Mouse (Mus musculus): ENCODE measurements around the gene Dock3. TPM values are rescaled to one million over a fixed set of nuclear protein-coding genes. Genes with fewer than 3 reads are reported as not detected.
A peak's percentile ranks its signal among the peaks of the same experiment; 100 is the strongest.

Dock3 gene
- polyA plus RNA-seq, 2 experiments = 0.11 TPM; not detected in 1

GRCm38 (mm10) chr9:106934998-106935397 lies 296.7 kb downstream of the Dock3 start:
- WGBS (ENCODE audit: insufficient replicate concordance) = 50% methylated on average over 1 of the region's 1 CpGs

GRCm38 (mm10) chr9:106914878-106915277 lies 316.8 kb downstream of the Dock3 start:
- Histone ChIP-seq H3K36me3 (replicated peaks; ENCODE audit: control insufficient read depth, insufficient read depth, low read depth) (no peaks in the 10 kb centered on the region), H3K9ac (replicated peaks) (no peak overlapping the region), H3K4me3 (ENCODE audit: insufficient read depth in 1 of 2, low read depth in 2 of 2, low read length in 2 of 2) (no peak overlapping the region), H3K9me3 (ENCODE audit: control insufficient read depth, low read length) (no peaks in the 10 kb centered on the region), H3K4me2 (ENCODE audit: low read depth) (no peak overlapping the region), H3K27ac (no peak overlapping the region), H3K4me1 (replicated peaks; ENCODE audit: control insufficient read depth in 2 of 2, insufficient read depth in 2 of 2, low read length in 1 of 2) (no peaks in the 10 kb centered on the region), H3K27me3 (ENCODE audit: control insufficient read depth, insufficient read depth, low read length) (no peaks in the 10 kb centered on the region)
- DNase-seq (ENCODE audit: low read depth in 3 of 3, low spot score in 3 of 3) = no peak
- no peak for ATAC-seq (ENCODE audit: insufficient read depth)
- WGBS (ENCODE audit: insufficient replicate concordance) = 66% methylated on average over 6 of the region's 6 CpGs
- no peak for TF ChIP-seq CTCF (IDR thresholded peaks at IDR 0.05; ENCODE audit: low read depth)
- TF ChIP-seq EP300 (IDR thresholded peaks at IDR 0.05; ENCODE audit: low read depth) = no peak

More at GRCm38 (mm10) chr9:106934998-106935397, 296.7 kb downstream of the Dock3 start:
- no peak overlapping the region for H3K4me2 ChIP-seq (ENCODE audit: low read depth)
- no peak overlapping the region for H3K27ac ChIP-seq
- TF ChIP-seq EP300 (IDR thresholded peaks at IDR 0.05; ENCODE audit: low read depth) (no peak), CTCF (IDR thresholded peaks at IDR 0.05; ENCODE audit: low read depth) (no peak)
- ATAC-seq (ENCODE audit: insufficient read depth) (no peak), DNase-seq (ENCODE audit: low read depth in 3 of 3, low spot score in 3 of 3) (no peak)
- H3K4me1 ChIP-seq (replicated peaks; ENCODE audit: control insufficient read depth in 2 of 2, insufficient read depth in 2 of 2, low read length in 1 of 2) = no peaks in the 10 kb centered on the region
- no peaks in the 10 kb centered on the region for H3K27me3 ChIP-seq (ENCODE audit: control insufficient read depth, insufficient read depth, low read length)
- no peak overlapping the region for H3K4me3 ChIP-seq (ENCODE audit: insufficient read depth in 1 of 2, low read depth in 2 of 2, low read length in 2 of 2)
- no peak overlapping the region for H3K9ac ChIP-seq (replicated peaks)
- H3K9me3 ChIP-seq (ENCODE audit: control insufficient read depth, low read length) = no peaks in the 10 kb centered on the region
- no peaks in the 10 kb centered on the region for H3K36me3 ChIP-seq (replicated peaks; ENCODE audit: control insufficient read depth, insufficient read depth, low read depth)

- TF ChIP-seq CTCF (IDR thresholded peaks at IDR 0.05; ENCODE audit: low read depth) (peak; percentile 27; the same call in 1 of the 2 replicates), EP300 (IDR thresholded peaks at IDR 0.05; ENCODE audit: low read depth) (no peak)
- Histone ChIP-seq H3K4me1 (replicated peaks; ENCODE audit: control insufficient read depth in 2 of 2, insufficient read depth in 2 of 2, low read length in 1 of 2) (no peaks in the 10 kb centered on the region), H3K36me3 (replicated peaks; ENCODE audit: control insufficient read depth, insufficient read depth, low read depth) (no peaks in the 10 kb centered on the region), H3K27me3 (ENCODE audit: control insufficient read depth, insufficient read depth, low read length) (no peaks in the 10 kb centered on the region), H3K4me2 (ENCODE audit: low read depth) (no peak overlapping the region), H3K4me3 (ENCODE audit: insufficient read depth in 1 of 2, low read depth in 2 of 2, low read length in 2 of 2) (no peak overlapping the region), H3K27ac (no peak overlapping the region), H3K9ac (replicated peaks) (no peak overlapping the region), H3K9me3 (ENCODE audit: control insufficient read depth, low read length) (no peaks in the 10 kb centered on the region)
- DNase-seq (ENCODE audit: low read depth in 3 of 3, low spot score in 3 of 3) (no peak), ATAC-seq (ENCODE audit: insufficient read depth) (no peak)
- WGBS (ENCODE audit: insufficient replicate concordance) = 9% methylated on average over 1 of the region's 1 CpGs
These were observed 317.9 kb downstream of the Dock3 start for GRCm38 (mm10) chr9:106913759-106914158.

- no peaks in the 10 kb centered on the region for H3K9me3 ChIP-seq (ENCODE audit: control insufficient read depth, low read length)
- 27% methylated on average over 1 of the region's 1 CpGs for WGBS (ENCODE audit: insufficient replicate concordance)
- no peak overlapping the region for H3K4me3 ChIP-seq (ENCODE audit: insufficient read depth in 1 of 2, low read depth in 2 of 2, low read length in 2 of 2)
- H3K36me3 ChIP-seq (replicated peaks; ENCODE audit: control insufficient read depth, insufficient read depth, low read depth) = no peaks in the 10 kb centered on the region
- DNase-seq (ENCODE audit: low read depth in 3 of 3, low spot score in 3 of 3) (no peak), ATAC-seq (ENCODE audit: insufficient read depth) (no peak)
- H3K4me2 ChIP-seq (ENCODE audit: low read depth) = no peak overlapping the region
- H3K9ac ChIP-seq (replicated peaks) = no peak overlapping the region
- H3K27ac ChIP-seq = no peak overlapping the region
- TF ChIP-seq EP300 (IDR thresholded peaks at IDR 0.05; ENCODE audit: low read depth) = no peak
- no peak for TF ChIP-seq CTCF (IDR thresholded peaks at IDR 0.05; ENCODE audit: low read depth)
- H3K4me1 ChIP-seq (replicated peaks; ENCODE audit: control insufficient read depth in 2 of 2, insufficient read depth in 2 of 2, low read length in 1 of 2) = no peaks in the 10 kb centered on the region
- H3K27me3 ChIP-seq (ENCODE audit: control insufficient read depth, insufficient read depth, low read length) = no peaks in the 10 kb centered on the region
These were observed 320.1 kb downstream of the Dock3 start for GRCm38 (mm10) chr9:106911624-106912023.

- H3K4me1 ChIP-seq (replicated peaks; ENCODE audit: control insufficient read depth in 2 of 2, insufficient read depth in 2 of 2, low read length in 1 of 2) = no peaks in the 10 kb centered on the region
- H3K9ac ChIP-seq (replicated peaks) = no peak overlapping the region
- WGBS (ENCODE audit: insufficient replicate concordance) = 28% methylated on average over 5 of the region's 5 CpGs
- no peak overlapping the region for H3K4me3 ChIP-seq (ENCODE audit: insufficient read depth in 1 of 2, low read depth in 2 of 2, low read length in 2 of 2)
- TF ChIP-seq EP300 (IDR thresholded peaks at IDR 0.05; ENCODE audit: low read depth) = no peak
- no peak for TF ChIP-seq CTCF (IDR thresholded peaks at IDR 0.05; ENCODE audit: low read depth)
- no peaks in the 10 kb centered on the region for H3K27me3 ChIP-seq (ENCODE audit: control insufficient read depth, insufficient read depth, low read length)
- no peaks in the 10 kb centered on the region for H3K36me3 ChIP-seq (replicated peaks; ENCODE audit: control insufficient read depth, insufficient read depth, low read depth)
- ATAC-seq (ENCODE audit: insufficient read depth) = 0 out of 2 replicates have a peak, but pooled peaks have one; percentile 37
- no peak for DNase-seq (ENCODE audit: low read depth in 3 of 3, low spot score in 3 of 3)
- H3K9me3 ChIP-seq (ENCODE audit: control insufficient read depth, low read length) = no peaks in the 10 kb centered on the region
- H3K4me2 ChIP-seq (ENCODE audit: low read depth) = no peak overlapping the region
- H3K27ac ChIP-seq = no peak overlapping the region
These were observed 323.0 kb downstream of the Dock3 start for GRCm38 (mm10) chr9:106908715-106909114.

Measured in liver, embryonic 14.5 days (tissue).